Mouse (Mus musculus): ENCODE data around the gene Ints2.

DNA sequence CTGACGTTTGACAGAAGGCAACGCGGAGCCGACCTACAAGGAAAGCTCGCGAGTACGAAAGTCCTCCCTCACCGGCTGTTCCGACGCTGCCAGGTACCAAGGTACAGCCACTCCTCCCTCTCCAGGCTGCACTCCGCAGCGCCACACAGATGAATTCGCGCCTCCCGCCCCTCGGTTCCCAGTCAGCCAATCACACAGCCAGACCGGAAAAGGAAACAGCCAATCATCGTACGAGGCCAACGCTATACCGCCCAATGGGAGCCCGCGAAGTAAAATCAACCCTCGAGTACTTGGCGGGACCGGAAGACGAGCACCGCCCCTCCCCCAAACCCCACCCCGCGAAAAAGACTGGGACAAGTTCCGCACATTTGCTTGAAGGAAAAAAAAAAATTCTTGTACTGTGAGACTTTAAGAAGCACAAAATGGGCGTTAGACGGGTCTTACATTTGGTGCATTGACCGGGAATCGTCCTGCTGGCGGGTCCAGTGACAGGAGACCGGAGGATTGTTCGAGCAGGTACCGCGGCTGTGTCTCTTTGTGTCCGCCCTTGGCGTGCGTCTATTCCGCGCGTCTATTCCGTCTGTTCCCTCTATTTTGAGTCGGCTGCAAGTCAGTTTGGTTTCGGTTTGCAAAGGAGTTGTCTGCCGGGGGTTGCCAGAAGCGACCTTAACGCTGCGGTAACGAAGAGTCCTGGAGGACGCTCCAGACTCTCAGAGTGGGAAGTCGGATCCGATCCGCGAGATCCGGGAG lies 56.2 kb downstream of the Ints2 start, which contains the start of gene Brip1:
- TF ChIP-seq POLR2A (IDR thresholded peaks at IDR 0.05; ENCODE audit: borderline replicate concordance, extremely low read depth, insufficient read depth, insufficient read length, poor library complexity, severe bottlenecking) (0 out of 2 replicates have a peak, but pooled peaks have one; percentile 15), CTCF (IDR thresholded peaks at IDR 0.05; ENCODE audit: borderline replicate concordance, extremely low read depth, insufficient read depth, insufficient read length) (peak; percentile 19; the same call in 1 of the 2 replicates)

All from brain, embryonic 14.5 days (tissue).